Mouse (Mus musculus) c-Kit-positive CD71-negative TER-119-negative erythroid progenitor cells, embryonic 14.5 days (primary cell): ENCODE data around the gene Arhgap40.

Experiments used
- DNase-seq: peaks from one replicate; pipeline ENCODE4 v3.0.0-alpha.2; 2013; ENCODE audit warnings: low read depth

The Arhgap40 gene

DNA sequence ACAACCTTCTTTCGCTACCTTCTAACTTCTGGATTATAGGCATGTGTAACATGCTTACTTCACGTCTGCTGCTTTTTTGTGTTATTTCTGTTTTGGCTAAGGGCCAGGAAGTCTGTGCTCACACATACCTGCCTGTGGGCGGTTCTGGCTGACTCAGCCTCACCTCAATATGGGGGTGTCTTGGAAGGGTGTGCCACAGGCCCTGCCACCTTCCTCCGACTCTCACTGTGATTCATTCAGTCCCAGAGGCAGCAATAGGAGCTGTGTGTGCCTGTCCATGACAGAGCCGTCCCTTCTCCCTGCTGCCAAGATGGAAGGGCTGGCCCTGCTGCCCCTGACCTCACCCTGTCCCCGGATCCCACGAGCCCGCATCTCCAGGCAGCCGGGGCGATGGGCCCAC is at the start of gene Arhgap40:
Gene Arhgap40 (plus strand): TSS at position 269 of the 400 bp plus-strand sequence.
- no peak for DNase-seq

- DNase-seq, result no peak
Observed at GRCm38 (mm10) chr2:158474159-158474558, 38.4 kb upstream of the Arhgap40 start.

GRCm38 (mm10) chr2:158477640-158478039 is 35.0 kb upstream of the Arhgap40 start:
- DNase-seq, result no peak

- no peak for DNase-seq
Observed at GRCm38 (mm10) chr2:158498457-158498856, 14.1 kb upstream of the Arhgap40 start.

- no peak for DNase-seq
Observed at GRCm38 (mm10) chr2:158501836-158502812, 10.5 kb upstream of the Arhgap40 start, which contains the start of gene Adig. Gene Adig, plus strand, starts transcription at chr2:158502612.

- no peak for DNase-seq
Observed at GRCm38 (mm10) chr2:158503226-158503625, 9.4 kb upstream of the Arhgap40 start.

DNA sequence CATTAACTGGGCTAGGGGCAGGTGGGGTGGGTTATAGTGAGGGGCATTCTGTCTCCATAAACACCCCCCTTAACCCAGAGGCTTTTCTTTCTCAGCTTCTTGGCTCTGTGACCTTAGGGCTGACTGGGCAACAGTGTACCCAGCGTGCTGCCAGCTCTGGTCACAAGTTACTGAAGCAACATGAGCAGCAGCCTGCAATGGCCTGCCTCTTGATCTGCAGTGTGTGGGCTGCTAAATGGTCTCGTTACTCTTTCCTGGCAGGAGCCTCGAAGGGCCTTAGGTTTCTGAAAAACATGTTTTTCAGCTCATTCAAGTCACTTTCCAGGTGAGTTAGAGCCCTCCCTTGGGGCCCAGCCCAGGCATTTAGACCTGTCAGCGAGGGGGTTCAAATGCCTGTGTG is 8.9 kb upstream of the Arhgap40 start:
- DNase-seq, result no peak

- DNase-seq, result no peak
Observed at GRCm38 (mm10) chr2:158506475-158506874, 6.1 kb upstream of the Arhgap40 start.

DNA sequence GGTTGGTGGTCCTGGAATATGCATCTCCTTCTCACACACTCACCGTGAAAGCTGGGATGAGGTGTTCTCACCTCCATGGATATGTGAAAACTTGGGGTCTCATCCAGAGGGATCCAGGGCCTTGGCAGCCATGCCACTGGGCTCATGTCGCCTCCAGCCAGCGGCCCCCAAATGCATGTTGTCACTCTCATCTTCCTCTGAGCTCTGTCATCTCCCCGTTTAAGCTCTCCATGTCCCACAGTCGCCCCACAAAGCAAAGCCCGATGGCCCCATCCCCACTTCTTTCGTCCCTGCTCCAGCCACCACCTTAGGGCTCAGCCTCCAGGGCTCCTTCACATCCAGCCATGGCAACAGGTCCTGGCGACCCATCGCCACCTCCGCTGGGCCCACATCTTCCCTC is 5.5 kb upstream of the Arhgap40 start:
- DNase-seq, result no peak

DNA sequence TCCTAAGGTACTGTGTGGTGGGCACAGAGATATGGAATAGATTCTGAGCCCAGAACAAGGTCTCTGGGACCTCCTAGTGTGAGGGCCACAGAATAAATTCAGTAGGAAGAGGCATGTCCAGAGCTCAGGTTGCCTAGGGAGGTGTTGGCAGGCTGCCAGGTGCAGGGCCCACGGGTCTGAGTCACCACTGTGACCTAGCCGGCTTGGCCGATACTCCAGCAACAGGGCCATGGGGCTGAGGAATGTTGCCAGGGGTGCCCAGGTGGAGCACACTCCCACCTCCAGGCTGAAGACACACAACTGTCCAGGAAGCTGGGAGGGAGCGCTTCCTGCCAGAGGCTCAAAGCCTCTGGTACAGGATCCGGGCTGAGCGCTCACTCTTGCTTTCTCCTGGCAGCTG is 1.9 kb upstream of the Arhgap40 start:
- DNase-seq, result no peak

- DNase-seq, result no peak
Observed at GRCm38 (mm10) chr2:158513821-158514336, 1.3 kb downstream of the Arhgap40 start.

DNA sequence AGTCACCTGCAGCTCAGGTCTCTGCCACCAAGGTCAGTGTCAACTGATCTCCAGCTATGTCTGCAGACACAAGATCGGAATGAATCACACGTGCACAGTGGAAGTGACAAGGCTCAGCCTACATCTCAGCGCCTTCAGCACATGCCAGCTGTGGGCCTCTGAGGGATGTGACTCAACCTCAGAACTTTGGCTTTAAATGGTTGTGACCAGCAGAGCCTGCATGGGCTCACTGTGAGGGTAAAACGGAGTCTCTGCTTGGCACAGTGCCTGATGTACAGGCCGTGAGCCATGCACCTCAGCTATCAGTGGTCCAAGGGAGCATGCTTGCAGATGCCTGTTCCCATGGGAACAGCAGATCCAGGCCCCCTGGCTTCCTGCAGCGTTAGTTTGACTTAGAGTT is 6.0 kb downstream of the Arhgap40 start:
- DNase-seq, result no peak

- no peak for DNase-seq
Observed at GRCm38 (mm10) chr2:158519071-158519470, 6.5 kb downstream of the Arhgap40 start.

DNA sequence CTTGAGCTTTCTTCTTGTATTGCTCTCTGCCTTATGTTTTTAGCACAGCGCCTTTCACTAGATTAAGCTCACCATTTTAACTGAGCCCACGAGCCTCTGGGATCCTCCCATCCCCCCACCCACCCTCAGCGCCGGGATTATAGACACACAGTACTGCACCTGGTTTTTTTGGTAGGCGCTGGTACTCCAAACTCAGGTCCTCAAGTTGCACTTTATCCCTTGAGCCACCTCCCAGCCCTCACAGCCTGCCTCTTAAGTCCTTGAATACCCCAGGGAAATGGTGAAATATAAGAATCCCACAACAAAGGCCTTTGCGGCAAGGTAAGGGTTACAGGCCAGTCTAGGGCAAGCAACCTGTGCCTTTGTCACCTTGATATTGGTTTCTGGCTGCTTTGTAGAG is 7.2 kb downstream of the Arhgap40 start:
- no peak for DNase-seq

GRCm38 (mm10) chr2:158523060-158523459 is 10.5 kb downstream of the Arhgap40 start:
- no peak for DNase-seq

- DNase-seq, result no peak
Observed at GRCm38 (mm10) chr2:158524129-158524860, 11.7 kb downstream of the Arhgap40 start.

DNA sequence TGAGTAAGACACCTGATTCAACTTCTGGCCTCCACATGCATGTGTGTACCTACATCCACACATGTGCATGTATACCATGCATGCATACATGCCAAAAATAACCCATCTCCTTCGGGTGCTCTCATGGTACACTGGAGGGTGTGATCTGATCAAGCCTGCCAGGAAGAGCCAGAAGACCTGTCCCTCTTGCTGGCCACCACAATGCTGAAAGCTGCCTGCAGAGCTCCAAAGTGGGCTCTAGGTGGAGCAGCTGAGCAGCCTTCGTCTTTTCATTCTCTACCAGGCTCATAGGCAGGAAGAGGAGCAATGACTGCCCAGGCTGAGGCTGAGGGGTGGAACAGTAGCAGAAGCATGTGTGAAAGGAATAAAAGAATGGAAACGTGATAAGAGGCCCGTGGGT is 21.5 kb downstream of the Arhgap40 start:
- peak; percentile 29 for DNase-seq

GRCm38 (mm10) chr2:158534559-158534958 is 22.0 kb downstream of the Arhgap40 start:
- DNase-seq, result no peak

DNA sequence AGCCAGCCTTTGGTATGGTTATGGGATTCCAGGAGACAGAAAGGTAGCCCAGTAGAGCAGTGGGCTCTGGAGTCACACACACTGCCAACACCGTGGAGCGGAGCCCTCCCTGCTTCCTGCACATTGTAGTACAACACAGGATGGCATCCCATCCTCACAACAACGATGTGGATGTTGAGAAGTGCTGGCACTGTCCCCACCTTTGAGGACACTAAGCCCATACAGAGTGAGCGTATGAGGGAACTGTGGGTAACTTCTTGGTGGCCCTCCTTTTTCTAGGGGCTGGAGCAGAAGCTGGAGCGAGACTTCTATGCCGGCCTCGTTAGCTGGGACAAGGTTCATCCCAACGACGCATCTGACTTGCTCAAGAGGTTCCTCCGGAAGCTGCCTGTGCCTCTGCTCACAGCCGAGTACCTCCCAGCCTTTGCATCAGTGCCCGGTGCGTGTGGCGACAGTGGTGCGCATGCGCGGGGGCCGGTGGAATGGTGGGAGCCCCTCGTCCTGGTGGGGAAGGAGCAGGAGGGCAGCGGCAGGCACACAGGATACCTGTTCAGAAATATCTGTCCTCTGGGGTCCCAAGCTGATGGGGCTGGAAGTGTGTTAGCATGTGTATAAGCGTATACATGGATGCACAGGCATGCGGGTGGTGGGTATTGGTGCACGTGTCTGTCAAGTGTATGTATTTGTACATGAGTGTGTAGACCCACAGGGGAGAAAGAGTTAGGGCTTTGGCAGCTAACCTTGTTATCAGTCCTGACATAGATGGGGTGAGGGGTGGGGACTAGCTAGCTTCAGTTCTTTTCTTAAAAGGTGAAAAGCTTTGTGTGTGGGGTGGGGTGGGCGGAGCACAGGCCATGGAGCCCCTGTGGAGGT is 27.1 kb downstream of the Arhgap40 start:
- no peak for DNase-seq

GRCm38 (mm10) chr2:158541286-158541685 is 28.7 kb downstream of the Arhgap40 start:
- DNase-seq, result no peak

DNA sequence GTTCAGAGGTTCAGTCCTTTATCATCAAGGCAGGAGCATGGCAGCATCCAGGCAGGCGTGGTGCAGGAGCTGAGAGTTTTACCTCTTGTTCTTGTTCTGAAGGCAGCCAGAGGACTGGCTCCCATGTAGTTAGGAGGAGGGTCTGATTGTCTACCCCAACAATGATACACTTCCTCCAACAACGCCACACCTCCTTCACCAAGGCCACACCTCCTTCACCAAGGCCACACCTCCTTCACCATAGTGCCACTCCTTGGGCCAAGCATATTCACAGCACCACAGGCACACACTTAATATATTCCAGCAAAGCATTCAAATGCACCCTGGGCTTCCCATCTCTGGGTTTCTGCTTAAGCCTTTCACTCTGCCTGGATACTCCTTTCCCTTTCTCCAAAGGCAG is 32.7 kb downstream of the Arhgap40 start:
- DNase-seq, result no peak

GRCm38 (mm10) chr2:158546751-158547150 is 34.2 kb downstream of the Arhgap40 start:
- peak; percentile 63 for DNase-seq
